Mouse (Mus musculus) thymus, postnatal 10 days (tissue): ENCODE measurements around the gene Stab1.
A peak's percentile ranks its signal among the peaks of the same experiment; 100 is the strongest.

Source experiments
- DNase-seq, 2 experiments: peaks; one replicate each; pipeline ENCODE4 v3.0.0; 2021; ENCODE audit warnings: low spot score in 2 of 2

The Stab1 gene

GRCm38 (mm10) chr14:31168425-31168824 is at the start of gene Stab1:
TSS of gene Stab1 (minus strand) at chr14:31168641.
- no peak for DNase-seq

- no peak for DNase-seq
Measured at GRCm38 (mm10) chr14:31217666-31218065, 49.2 kb upstream of the Stab1 start, which contains the start of gene Sema3g. TSS of gene Sema3g (plus strand) at chr14:31217860.

DNA sequence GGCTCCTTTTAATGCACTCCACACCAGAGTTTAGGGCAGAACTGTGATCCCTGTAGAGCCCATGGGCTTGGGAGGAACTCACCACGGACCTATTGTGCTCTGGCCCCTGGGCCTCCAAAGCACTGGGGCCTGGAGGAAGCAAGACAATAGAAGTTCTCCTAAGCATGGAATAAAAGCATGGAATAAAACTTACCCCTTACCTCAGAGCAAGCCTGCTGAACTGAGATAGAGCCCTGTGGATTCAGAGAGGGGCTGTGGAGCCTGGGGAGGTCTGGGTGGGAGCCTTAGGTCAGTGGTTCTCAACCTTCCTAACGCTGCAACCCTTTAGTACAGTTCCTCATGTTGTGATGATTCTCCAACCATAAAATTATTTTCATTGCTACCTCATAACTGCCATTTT is 48.4 kb upstream of the Stab1 start, which contains the start of gene Nisch:
TSS of gene Nisch (minus strand) at position 101 of the 400 bp plus-strand sequence.
- DNase-seq: no peak

DNA sequence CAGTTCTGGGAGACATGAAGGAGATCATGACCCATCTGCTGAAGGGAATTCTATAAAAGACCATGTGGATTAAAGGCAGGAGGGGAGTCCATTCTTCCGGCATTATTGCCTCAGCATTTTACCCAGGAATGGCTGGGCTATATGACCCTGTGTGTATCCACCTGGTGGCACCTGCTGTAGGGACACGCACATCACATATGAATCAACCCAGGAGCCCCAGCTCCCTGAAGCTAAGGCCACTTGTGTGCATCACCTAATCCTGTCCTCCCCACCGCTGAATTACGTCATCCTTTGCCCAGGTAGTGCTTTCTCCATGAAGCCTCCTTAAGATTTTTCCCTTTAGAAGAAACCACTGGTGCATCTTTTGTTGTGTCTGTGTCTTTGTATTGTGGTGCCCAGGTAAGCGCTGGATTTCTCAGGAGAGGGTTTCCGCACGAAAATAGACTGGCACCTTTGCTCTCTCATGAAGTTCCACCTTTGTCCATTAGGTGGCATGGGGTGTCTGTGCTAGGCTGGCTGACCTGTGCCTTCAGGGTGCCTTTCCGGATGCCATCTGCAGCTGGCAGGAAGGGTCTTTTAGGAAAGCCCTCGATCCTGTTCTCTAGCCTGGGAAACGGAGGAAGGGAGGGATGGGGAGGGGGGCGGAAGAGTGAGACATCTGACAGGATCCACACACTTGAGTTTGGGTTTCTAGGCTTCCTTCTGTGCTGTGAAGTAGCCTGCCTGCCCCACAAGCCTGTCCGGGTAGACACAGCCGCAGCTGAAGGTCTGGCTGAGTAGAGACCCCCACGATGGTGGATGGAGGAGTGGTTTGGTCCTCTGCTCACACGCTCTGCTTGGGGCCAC is 46.9 kb upstream of the Stab1 start:
- DNase-seq: peak; percentile 54 to 81

GRCm38 (mm10) chr14:31214684-31215083 is 46.2 kb upstream of the Stab1 start:
- DNase-seq: no peak

- no peak for DNase-seq
Measured at GRCm38 (mm10) chr14:31213868-31214267, 45.4 kb upstream of the Stab1 start.

DNA sequence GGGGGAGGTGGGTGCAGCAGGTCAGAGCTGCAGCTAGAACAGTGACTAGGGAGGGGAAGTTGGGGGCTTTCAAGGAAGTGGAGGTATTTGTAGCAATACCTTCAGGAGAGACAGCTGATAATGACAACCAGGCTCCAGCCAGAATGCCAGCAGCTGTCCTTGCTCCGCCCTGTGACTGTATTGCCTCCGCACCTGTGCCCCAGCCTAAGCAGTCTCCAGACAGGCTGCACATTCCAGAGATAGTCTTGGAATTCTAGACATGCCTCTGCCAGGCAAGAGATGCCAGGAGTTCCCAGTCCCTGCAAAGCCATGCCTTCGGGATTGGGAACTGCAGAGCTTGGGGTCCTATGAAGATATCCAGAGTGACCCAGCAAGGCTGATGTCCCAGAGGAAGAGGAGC is 44.1 kb upstream of the Stab1 start:
- DNase-seq: no peak

DNA sequence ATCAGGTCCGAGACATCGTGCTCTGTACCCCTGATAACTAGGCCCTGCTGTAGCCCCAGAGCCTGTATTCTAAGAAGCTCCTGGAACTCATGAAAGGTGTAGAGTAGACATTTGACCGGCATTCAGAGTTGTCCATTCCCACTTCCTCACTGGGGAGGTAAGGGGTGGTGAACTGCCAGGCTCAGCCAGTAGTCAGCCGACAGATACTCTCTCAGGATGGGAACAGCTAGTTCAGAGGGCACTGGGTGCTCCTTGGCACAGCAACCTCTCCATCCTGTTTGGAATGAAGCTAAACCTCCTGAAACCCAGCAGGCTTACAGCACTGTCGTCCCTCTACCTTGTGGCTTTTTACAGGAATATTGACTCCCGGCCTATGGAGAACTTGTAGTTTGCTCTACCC is 43.4 kb upstream of the Stab1 start:
- no peak for DNase-seq

GRCm38 (mm10) chr14:31209133-31209557 is 40.7 kb upstream of the Stab1 start:
- no peak for DNase-seq

GRCm38 (mm10) chr14:31208084-31208483 is 39.6 kb upstream of the Stab1 start, which contains the start of gene Tnnc1:
TSS of gene Tnnc1 (plus strand) at chr14:31208312.
- no peak for DNase-seq

DNA sequence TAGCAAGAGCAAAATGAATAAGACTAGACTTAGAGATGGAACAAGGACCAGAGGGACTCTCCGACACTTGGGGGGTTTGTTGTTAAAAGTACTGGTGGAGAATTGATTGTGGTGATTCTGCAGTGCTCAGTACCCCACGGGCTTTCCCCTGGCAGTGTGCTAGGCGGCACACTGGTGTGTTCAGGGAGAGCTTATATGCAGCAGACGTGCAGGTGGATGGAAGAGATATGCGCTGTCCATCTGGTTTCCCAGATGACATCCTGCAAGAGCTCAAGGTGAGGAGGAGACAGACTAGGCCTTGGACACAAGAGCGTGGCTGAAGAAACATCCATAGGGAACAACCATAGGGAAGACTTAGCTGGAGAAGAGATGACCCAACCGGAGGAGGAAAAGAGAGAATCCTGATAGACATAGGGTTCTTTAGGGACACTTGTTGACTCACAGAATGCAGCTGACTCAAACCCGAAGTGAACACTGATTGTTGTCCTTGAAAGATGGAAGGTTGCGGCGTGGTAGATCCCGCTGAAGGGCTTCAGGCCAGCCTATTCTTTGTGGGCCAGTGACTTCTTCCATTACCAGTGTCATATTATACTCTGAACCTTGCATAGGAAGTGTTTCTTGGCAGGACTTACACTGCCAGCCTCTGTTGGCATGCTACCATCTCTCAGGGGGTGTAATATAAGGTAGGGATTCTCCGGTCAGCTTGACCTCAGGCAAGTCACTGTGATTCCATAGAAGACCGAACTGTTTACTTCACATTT is 38.8 kb upstream of the Stab1 start:
- DNase-seq: no peak

DNA sequence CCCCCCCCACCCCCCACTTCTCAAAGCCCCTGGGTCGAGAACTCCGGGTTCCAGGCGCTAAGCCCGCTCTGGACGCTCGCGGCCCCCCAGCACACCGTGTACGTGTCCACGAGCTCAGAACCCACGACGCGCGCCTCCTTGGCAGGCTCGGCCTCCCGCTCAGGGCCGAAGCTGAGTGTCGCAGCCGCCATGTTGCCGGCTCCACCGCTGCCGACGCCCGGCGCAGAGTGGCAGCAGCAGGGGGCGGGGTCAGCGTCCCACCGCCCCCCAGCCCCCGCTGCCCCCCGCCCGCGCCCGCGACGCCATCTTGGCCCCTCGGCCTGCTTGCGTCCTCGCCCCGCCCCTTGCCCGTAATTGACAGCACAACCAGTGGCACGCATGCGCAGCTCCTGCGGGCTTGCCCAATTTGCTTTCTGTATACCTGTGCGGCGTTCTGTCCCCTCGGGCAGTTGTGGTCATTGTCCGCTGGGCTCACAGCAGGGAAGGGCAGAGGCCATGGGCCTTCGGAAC is 38.1 kb upstream of the Stab1 start:
- peak; percentile 95 to 98 for DNase-seq

DNA sequence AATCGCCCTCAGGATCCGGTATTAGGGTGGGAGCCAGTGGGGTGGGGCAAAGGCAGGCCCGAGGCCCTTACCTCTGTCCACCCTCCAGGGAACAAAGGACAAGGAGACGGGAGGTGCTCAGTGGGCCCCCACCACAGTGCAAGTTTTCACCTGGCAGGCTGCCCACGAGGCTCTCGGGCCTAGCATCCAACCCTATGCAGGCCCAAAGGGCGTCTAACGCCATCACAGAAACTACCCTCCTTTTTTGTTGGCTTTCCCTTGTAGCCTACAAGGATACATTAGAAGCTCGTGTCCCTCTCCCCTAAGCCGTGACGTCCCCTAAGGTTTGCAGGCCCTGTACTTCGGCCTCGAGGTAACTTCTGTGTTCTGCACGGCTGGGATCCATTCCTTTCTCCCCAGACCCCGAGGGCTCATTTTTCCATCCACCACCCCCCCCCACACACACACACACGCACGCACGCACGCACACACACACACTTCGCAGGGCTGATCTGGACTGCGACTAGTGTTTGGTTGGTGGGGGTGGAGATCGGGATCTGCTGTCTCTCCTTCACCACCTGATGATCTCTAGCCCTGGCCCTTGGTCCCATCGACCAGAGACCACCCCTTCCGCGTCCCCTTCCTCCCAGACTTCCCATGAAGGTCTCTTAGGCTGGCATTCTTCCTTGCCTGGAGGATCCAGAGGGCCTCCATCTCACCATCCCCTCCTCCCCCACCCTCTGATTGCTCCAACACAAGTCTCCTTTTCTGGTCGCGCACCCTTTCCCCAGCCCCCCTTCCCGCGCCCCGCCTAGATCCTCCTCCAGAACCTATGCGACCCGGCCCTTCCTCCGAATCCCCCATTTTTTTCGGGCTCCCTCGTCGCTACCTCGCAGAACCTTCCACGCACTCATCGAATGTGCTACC is 37.4 kb upstream of the Stab1 start:
- peak; percentile 44 to 45 for DNase-seq

- no peak for DNase-seq
Measured at GRCm38 (mm10) chr14:31205244-31205561, 36.8 kb upstream of the Stab1 start.

- no peak for DNase-seq
Measured at GRCm38 (mm10) chr14:31204844-31205243, 36.4 kb upstream of the Stab1 start.

DNA sequence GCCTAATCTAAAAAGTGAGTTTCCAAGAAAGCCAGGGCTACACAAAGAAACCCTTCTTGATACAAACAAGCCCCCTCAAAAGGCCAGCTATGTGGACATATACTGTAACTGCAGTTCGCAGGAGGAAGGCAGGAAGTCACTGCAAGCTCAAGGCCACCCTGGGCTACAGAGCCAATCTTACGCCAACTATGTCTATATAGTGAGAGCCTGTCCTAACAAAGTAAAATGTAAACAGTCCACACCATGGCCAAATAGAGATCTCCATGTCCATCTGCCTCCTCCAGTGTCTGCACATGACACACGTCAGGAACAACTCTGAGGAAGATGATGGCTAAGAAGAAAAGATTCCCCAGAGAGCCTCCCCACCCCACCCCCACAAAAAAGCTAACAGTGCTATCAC is 31.6 kb upstream of the Stab1 start:
- DNase-seq: no peak

GRCm38 (mm10) chr14:31199599-31199998 is 31.2 kb upstream of the Stab1 start:
- DNase-seq: no peak

DNA sequence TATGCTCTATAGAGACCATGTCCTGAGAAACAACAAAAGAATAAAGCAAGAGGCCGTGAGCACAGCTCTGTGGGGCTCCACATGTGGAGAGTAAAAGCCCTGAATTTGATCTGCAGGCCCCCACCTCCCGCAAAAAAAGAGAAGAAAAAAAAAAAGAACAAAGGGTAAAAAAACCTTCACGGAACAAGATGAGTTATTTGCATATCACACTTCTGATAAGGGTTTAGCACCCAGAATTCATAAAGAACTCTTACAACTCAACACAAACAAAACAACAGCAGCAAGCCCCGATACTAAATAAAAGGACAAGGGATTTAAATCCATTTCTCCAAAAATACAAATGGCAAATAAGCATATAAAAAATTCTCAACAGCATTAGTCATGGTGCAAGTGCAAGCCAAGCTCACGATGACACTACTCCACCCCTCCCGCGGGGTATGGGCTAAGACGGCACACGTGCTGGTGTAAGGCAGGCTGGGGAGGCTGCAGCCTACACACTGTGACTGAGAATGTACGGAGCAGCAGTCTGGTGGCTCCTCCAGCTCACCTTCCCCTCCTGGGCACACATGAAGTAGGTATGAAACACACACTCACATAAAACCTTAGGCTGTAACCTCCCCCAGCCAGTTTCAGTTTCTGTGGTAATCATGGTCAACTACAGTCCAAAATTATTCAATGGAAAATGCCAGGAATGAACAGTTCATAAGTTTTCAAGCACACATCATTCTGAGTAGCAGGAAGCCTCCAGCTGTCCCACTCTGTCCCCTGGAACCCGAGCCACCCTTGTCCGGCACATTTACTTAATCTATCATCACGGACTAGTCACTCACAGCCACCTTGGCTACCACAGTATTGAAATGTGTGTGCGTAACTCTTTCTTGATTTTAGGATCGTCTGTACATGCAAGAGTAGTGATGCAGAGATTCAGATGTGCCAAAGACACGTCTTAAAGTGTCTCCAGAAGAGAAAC is 29.4 kb upstream of the Stab1 start:
- DNase-seq: no peak

- peak in 1 of 2 experiments; percentile 24 for DNase-seq
Measured at GRCm38 (mm10) chr14:31195968-31196367, 27.5 kb upstream of the Stab1 start.

- DNase-seq: no peak
Measured at GRCm38 (mm10) chr14:31195521-31195920, 27.1 kb upstream of the Stab1 start.
